Mouse (Mus musculus): ENCODE measurements around the gene Id3.

DNA sequence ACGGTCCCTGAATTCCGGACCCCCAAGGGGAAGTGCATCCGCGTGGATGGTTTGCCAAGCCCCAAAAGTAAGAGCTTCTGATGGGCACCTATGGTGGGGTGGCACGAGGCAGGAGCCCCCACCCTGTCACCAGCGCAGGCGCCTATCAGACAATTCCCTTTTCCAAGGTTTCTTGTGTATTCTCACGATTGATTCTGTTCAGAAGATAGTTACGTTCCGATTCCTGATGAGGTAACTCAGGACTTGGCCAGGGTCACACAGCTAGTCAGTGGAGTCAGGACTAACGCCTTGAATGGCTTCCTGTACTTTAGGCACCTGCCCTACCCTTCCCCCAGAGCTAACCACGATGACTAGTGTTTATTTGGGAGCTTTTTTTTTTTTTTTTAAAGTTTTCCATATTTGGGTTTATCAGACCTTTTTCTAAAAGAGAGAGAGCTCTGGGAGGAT is 35.2 kb downstream of the Id3 start:
- TF ChIP-seq ZC3H11A (IDR thresholded peaks at IDR 0.05; ENCODE audit: borderline replicate concordance, low read depth, low read length) (no peak), HCFC1 (IDR thresholded peaks at IDR 0.05; ENCODE audit: borderline replicate concordance, insufficient read depth, low read length) (no peak), MAFK (IDR thresholded peaks at IDR 0.05; ENCODE audit: insufficient read depth, low read depth, low read length) (no peak), ZNF384 (IDR thresholded peaks at IDR 0.05; ENCODE audit: low read depth, low read length) (no peak), CHD2 (IDR thresholded peaks at IDR 0.05; ENCODE audit: low read depth, low read length) (no peak)

Data from ES-E14 (cell line).